Mouse (Mus musculus): ENCODE results near the gene Cetn3. TPM values are rescaled to one million over a fixed set of nuclear protein-coding genes. Genes with fewer than 3 reads are reported as not detected.

Gene Cetn3
- total RNA-seq, 2 experiments from 2014 or later: 260 to 298 TPM

DNA sequence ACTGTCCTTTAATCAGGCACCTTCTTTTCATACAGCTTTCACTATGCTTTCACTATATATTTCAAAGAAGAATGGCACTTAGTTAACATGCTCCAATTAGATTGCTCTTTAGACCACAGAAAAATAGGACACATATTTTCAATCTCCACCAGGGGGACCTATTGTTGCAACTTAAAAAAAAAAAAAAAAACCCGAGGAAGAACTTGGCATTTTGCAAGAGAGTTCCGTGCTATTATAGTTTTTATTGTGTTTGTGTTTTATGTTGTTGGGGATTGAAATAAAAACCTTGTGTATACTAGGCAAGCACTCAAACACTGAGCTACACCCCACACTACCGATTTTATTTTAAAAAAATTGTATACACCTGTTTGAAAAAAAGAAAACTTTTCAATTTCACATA lies 18.2 kb downstream of the Cetn3 start:
- no peak for DNase-seq
- intact Hi-C loops (cut with DNase I): no loop called here

DNA sequence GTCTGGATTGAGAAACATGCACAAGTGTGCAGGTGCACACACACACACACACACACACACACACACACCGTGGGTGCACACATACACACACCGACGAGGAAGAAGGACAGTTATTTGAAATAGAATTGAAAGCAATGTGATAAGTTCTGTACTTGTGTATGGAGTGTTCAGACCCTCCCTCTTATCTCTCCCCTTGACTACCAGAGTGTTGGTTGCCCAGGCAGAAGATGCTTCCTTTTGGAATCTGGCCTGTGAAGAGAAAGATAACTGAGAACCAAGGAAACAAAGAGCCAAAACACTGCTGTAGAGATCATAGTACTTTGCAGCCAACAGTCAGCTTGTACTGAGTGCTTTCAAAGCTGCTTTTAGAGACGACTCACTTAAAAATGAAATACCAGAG lies 20.8 kb downstream of the Cetn3 start:
- no peak for DNase-seq
- intact Hi-C loops (cut with DNase I): no loop called here

DNA sequence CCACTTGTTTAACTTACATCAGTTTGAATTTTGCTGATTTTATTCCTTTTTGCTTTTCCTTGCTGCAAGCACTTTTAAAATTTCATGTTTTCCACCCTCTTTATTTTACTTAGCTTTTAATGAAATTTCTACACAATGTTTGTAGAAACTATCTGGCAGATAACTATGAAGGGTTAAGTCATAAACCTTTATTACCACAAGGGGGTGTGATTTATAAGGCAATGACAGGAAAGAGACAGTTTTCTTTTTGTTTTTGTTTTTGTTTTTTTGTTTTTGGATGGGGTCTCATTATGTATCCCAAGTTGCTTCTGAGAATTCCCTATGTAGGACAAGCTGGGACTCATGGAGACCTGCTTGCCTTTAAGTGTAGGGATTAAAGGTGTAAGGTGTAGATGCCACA lies 39.9 kb downstream of the Cetn3 start:
- intact Hi-C loops (cut with DNase I): no loop called here
- DNase-seq: no peak

DNA sequence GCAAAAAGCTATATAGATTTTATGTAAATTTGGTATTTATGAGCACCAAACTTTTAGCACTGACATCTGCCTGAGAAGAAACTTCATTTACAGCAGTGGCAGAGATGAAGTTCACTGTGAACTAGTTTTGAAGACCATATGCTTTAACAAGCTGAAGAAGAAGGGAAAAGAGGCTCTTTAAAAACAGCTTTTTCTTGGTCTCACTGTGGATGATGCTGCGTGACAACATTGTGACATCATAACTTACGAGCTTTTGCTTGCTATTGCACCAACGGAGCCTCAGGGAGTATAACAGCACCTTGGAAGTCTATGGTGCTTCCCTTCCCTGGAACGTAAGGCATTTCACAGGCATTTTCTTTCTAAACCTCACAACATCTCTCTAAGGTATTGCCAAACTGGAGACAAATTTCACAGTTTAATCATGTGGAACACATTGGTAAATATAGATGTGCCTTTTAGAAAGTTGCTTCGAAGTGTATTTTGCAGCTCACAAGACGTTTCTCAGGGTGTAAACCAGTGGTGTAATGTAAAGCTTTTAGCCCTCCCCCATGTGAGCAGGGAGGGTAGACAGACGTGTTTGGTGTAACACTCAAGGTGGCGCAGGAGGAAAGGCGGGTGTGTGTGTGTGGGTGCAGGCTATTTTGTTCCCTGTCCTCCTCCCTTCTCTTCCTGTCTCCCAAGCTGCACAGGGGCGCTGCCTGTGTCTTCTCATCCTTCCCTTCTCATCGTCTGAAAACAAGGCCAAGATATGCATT lies 41.9 kb downstream of the Cetn3 start:
- intact Hi-C loops (cut with DNase I): no loop called here
- DNase-seq: no peak

DNA sequence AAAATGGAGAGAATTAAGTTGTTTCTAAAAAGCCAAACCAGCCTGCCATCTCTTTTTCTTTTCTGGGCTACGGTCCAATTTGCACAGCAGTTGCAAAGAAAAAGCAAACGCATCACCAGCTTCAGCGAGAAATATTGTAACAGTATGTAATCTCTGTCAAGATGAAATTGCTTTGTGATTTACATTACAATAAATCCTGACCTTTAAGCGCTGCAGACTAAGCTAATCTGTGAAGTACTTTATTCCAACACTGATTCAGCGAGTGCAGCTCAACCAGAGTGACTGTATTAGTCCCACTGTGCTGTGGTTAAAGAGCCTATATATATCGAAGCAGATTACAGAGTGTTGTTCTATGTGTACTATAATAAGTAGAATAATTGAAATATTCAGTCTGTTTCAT lies 45.6 kb downstream of the Cetn3 start:
- intact Hi-C loops (cut with DNase I): no loop called here
- peak; percentile 4 for DNase-seq

DNA sequence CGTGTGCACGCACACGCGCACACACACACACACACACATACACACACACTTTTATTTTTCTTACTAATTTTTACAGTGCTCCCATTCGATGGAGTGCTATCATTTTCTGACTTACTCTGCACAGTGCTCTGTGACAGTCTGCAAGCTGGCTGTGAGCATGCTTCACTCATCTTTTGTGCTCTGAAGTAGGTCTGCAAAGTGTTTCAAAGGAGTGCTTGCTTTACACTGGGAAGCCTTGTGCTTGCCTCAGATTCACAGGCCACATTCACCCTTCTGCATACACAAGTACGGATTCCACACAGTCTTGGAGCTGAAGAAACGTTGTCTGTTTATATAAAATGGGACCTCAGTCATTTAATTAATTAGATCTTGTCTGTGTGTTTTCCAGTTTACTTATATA lies 49.0 kb downstream of the Cetn3 start:
- intact Hi-C loops (cut with DNase I): no loop called here

DNA sequence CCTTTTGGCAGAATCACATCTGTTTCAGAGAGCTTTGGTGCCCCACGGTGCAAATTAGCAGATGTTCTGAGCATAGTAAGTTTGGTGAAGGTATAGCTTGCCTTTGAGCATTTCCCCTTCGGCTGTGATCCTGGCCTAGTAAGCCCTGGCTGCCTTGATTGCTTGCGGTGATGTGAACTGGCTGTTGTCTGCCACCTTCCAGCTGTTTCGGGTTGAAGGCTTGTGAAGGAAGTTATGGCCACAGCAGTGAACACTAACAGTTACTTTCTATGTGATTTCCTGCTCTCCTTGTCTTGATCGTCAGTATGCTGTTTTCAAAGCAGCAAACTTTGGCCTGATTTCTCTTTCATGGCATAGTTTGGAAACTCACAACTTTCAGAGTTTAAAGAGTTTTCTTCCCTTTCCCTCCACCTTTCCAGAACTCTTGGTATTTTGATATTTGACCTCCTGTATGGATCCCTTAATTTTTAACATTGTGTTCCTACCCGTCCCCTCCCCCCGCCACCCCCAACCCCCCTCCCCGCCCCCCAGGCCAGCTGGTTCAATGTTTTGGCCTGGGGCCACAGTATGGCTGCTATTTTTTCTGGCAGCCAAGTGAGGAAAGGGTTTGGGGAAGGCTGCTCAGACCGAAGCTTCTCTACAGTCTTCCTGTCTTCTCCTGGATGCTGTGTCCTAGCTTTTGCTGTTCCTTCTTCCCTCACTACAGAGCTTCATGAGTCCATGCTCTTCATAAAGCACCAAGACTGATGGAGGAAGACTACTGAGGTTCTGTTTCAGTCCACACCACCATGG lies 53.7 kb downstream of the Cetn3 start:
- intact Hi-C loops (cut with DNase I): no loop called here

More for the DNA sequence above, 49.0 kb downstream of the Cetn3 start:
- no peak for DNase-seq

DNA sequence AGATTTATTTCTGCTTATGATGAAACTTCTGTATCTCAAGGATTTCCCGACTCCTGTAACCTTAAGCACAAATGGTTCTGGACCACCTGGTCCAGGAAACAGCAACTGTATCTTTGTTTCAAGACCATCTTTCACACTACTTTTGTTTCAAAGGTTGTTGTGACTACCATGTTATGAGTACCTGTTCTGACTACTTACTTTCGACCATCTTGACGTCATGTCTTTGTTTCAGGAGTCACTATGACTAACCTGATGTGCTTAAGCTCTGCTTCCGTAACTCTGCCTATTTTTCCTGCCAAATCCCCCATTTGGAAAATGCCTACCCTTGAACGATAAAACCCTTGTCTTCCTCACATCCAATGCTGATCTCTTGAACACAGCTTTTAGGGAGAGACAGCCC lies 55.1 kb downstream of the Cetn3 start:
- intact Hi-C loops (cut with DNase I): no loop called here

More for the DNA sequence above, 53.7 kb downstream of the Cetn3 start:
- DNase-seq: peak; percentile 15

DNA sequence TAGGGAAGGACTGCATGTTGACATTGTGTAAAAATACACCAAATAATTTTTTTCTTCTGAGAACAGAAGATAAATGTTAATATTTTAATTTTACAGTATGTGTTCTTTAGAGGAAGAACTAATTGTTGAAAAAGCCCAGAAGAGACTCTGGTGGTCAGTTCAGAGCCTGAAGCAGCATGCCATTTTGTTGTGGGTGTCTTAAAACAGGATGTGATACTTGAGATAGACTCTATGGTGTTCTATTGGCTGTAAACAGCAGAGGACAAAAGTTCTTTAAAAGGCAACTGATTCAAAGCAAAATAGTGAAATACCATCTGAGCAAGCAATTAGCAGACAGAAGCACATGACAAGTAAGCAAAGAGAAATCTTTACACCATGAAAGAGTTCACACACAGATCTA lies 56.1 kb downstream of the Cetn3 start:
- intact Hi-C loops (cut with DNase I): no loop called here
- no peak for DNase-seq

More for the DNA sequence above, 55.1 kb downstream of the Cetn3 start:
- DNase-seq: no peak

DNA sequence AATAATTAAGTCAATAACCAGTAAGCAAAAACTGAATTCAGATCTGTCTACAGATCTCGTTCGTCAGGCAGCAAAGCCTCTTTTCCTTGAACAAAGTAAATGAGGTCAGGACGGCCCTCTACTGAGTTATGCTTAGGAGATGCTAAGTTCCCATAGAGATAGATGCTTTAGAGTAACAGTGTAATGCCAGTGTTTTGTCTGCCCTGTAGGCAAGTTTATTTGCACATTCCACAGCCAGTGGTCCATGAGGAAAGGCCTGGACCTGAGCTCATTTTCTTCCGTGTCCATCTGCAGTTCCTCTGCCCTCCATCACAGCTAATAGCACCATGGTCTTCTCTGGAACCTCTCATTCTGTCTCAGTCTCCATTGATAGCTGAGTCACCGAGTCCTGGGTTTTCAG lies 57.4 kb downstream of the Cetn3 start:
- intact Hi-C loops (cut with DNase I): no loop called here
- DNase-seq: no peak

DNA sequence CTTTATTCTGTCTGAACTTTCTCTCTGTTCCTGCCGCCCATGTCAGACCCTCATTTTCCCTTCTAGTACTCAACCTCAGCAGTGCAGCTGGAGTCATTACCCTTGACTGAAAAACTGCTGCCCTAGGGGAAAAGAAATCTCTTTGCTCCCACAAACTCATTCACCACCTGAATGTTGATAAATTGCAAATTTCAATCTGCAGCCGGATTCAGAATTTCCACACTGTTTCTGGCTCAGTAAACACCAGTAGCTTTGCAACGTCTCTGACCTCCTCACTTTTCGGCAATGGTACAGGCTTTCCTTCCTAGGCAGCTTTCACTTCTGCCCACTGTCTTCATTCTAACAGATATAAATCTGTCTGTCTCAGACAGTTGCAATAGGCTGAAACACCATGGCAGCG lies 57.8 kb downstream of the Cetn3 start:
- no peak for DNase-seq
- intact Hi-C loops (cut with DNase I): no loop called here

DNA sequence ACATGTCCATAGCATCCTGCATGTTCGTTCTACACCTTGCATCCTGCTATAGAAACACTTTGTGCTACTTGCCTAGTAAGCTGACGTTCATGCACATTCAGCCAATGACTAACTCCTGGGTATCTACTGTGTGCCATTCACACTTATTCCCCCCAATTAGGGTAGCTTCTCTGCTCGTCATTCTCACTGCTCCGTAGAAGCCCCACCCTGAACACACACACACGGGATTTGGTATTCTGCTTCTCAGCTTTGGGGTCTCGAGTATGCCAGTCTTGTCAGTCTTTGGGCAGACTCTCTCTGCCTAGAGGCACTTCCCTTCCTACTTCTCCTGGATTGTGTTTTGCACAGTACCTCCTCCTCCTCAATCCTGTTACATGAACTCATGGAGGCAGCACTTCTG lies 59.4 kb downstream of the Cetn3 start:
- intact Hi-C loops (cut with DNase I): no loop called here
- DNase-seq: no peak

Other genes starting within 250 kb of the Cetn3 start
- 1 to 10 TPM; 8.8 to 9.2 TPM for gene Adgrv1, start 149.9 kb upstream of the Cetn3 start, total RNA-seq (2021)
- 10 to 100 TPM; 16.5 to 21.5 TPM for gene Lysmd3, start 125.4 kb upstream of the Cetn3 start, total RNA-seq (2021)
- 1 to 10 TPM; 4.0 to 4.8 TPM for gene Polr3g, start 72.1 kb upstream of the Cetn3 start, total RNA-seq (2021)
- 10 to 100 TPM; 34.1 to 39.5 TPM for gene Mblac2, start 71.7 kb upstream of the Cetn3 start, total RNA-seq (2021)